Mouse (Mus musculus): ENCODE results near the gene Nudt19. TPM values are rescaled to one million over a fixed set of nuclear protein-coding genes. Genes with fewer than 3 reads are reported as not detected.
"Not testable (repeated sequence)": the region's sequence is repeated elsewhere in the genome, so short reads cannot be mapped to it uniquely, and the experiment has no call there.

Gene Nudt19
- total and polyA plus RNA-seq, 3 experiments, result 30.1 to 122 (median 85.6) TPM

- Histone ChIP-seq H3K9me3 (replicated peaks) (no peaks in the 10 kb centered on the region), H3K4me3 (ENCODE audit: low read depth, low read length) (peak overlapping the region; percentile 87), H3K27me3 (ENCODE audit: insufficient read depth, low read length) (no peaks in the 10 kb centered on the region), H3K36me3 (replicated peaks) (peaks cover 35% of the 10 kb centered on the region), H3K4me1 (ENCODE audit: insufficient read depth, low read depth, low read length) (peaks cover 64% of the 10 kb centered on the region)
- DNase-seq (ENCODE audit: low spot score) (peak; percentile 20), ATAC-seq (ENCODE audit: extremely low read depth, insufficient number of reproducible peaks, low FRiP score, poor library complexity, severe bottlenecking) (no peak)
- TF ChIP-seq GATA1 (IDR thresholded peaks at IDR 0.05; ENCODE audit: borderline replicate concordance, low read length), result no peak
- no peak for TF ChIP-seq POLR2AphosphoS5 (IDR thresholded peaks at IDR 0.05; ENCODE audit: insufficient replicate concordance, low read depth, low read length)
- TF ChIP-seq GATA2 (IDR thresholded peaks at IDR 0.05; ENCODE audit: borderline replicate concordance, low read depth, low read length), result no peak
- TF ChIP-seq TAL1 (conservative IDR thresholded peaks at IDR 0.05; ENCODE audit: low read depth, low read length), result no peak
- no peak for TF ChIP-seq CTCF (IDR thresholded peaks at IDR 0.05; ENCODE audit: low read depth, low read length)
These were observed 1.4 kb downstream of the Nudt19 start for GRCm38 (mm10) chr7:35554605-35555175.

- Histone ChIP-seq H3K27me3 (ENCODE audit: insufficient read depth, low read length) (no peaks in the 10 kb centered on the region), H3K4me3 (ENCODE audit: low read depth, low read length) (peak overlapping the region; percentile 87), H3K36me3 (replicated peaks) (peaks cover 42% of the 10 kb centered on the region), H3K9me3 (replicated peaks) (no peaks in the 10 kb centered on the region), H3K4me1 (ENCODE audit: insufficient read depth, low read depth, low read length) (peaks cover 57% of the 10 kb centered on the region)
- no peak for ATAC-seq (ENCODE audit: extremely low read depth, insufficient number of reproducible peaks, low FRiP score, poor library complexity, severe bottlenecking)
- no peak for TF ChIP-seq POLR2AphosphoS5 (IDR thresholded peaks at IDR 0.05; ENCODE audit: insufficient replicate concordance, low read depth, low read length)
- no peak for TF ChIP-seq GATA2 (IDR thresholded peaks at IDR 0.05; ENCODE audit: borderline replicate concordance, low read depth, low read length)
- no peak for TF ChIP-seq GATA1 (IDR thresholded peaks at IDR 0.05; ENCODE audit: borderline replicate concordance, low read length)
- no peak for TF ChIP-seq TAL1 (conservative IDR thresholded peaks at IDR 0.05; ENCODE audit: low read depth, low read length)
- TF ChIP-seq CTCF (IDR thresholded peaks at IDR 0.05; ENCODE audit: low read depth, low read length), result no peak
- no peak for DNase-seq (ENCODE audit: low spot score)
These were observed 2.1 kb downstream of the Nudt19 start for GRCm38 (mm10) chr7:35553751-35554604.

- no peaks in the 10 kb centered on the region for H3K9me3 ChIP-seq (replicated peaks)
- H3K4me3 ChIP-seq (ENCODE audit: low read depth, low read length), result no peak overlapping the region
- ATAC-seq (ENCODE audit: extremely low read depth, insufficient number of reproducible peaks, low FRiP score, poor library complexity, severe bottlenecking) (peak; percentile 85), DNase-seq (ENCODE audit: low spot score) (peak; percentile 43)
- peaks cover 56% of the 10 kb centered on the region for H3K36me3 ChIP-seq (replicated peaks)
- no peak for TF ChIP-seq POLR2AphosphoS5 (IDR thresholded peaks at IDR 0.05; ENCODE audit: insufficient replicate concordance, low read depth, low read length)
- peak; percentile 78 for TF ChIP-seq CTCF (IDR thresholded peaks at IDR 0.05; ENCODE audit: low read depth, low read length)
- no peaks in the 10 kb centered on the region for H3K27me3 ChIP-seq (ENCODE audit: insufficient read depth, low read length)
- H3K4me1 ChIP-seq (ENCODE audit: insufficient read depth, low read depth, low read length), result peaks cover 3% of the 10 kb centered on the region; the same call in 1 of the 2 replicates
These were observed 10.2 kb downstream of the Nudt19 start for GRCm38 (mm10) chr7:35545881-35546280.

GRCm38 (mm10) chr7:35537562-35537961 is 18.5 kb downstream of the Nudt19 start, which contains the start of gene Tdrd12:
Gene Tdrd12, minus strand, starts transcription at chr7:35537745.
- ATAC-seq (ENCODE audit: extremely low read depth, insufficient number of reproducible peaks, low FRiP score, poor library complexity, severe bottlenecking) (no peak), DNase-seq (ENCODE audit: low spot score) (no peak)
- Histone ChIP-seq H3K9me3 (replicated peaks) (no peaks in the 10 kb centered on the region), H3K4me3 (ENCODE audit: low read depth, low read length) (no peak within 1 kb of the TSS), H3K4me1 (ENCODE audit: insufficient read depth, low read depth, low read length) (0 out of 2 replicates have a peak, but pooled peaks cover 2% of the 10 kb centered on the region), H3K27me3 (ENCODE audit: insufficient read depth, low read length) (peaks cover 6% of the 10 kb centered on the region; the same call in 1 of the 2 replicates), H3K36me3 (replicated peaks) (no peaks in the 10 kb centered on the region)
- TF ChIP-seq POLR2AphosphoS5 (IDR thresholded peaks at IDR 0.05; ENCODE audit: insufficient replicate concordance, low read depth, low read length), result no peak
- 0 out of 2 replicates have a peak, but pooled peaks have one; percentile 18 for TF ChIP-seq CTCF (IDR thresholded peaks at IDR 0.05; ENCODE audit: low read depth, low read length)
- no peak for TF ChIP-seq GATA2 (IDR thresholded peaks at IDR 0.05; ENCODE audit: borderline replicate concordance, low read depth, low read length)
- TF ChIP-seq TAL1 (conservative IDR thresholded peaks at IDR 0.05; ENCODE audit: low read depth, low read length), result no peak
- no peak for TF ChIP-seq GATA1 (IDR thresholded peaks at IDR 0.05; ENCODE audit: borderline replicate concordance, low read length)

- no peak for TF ChIP-seq CTCF (IDR thresholded peaks at IDR 0.05; ENCODE audit: low read depth, low read length)
- no peak for TF ChIP-seq GATA2 (IDR thresholded peaks at IDR 0.05; ENCODE audit: borderline replicate concordance, low read depth, low read length)
- no peak for TF ChIP-seq POLR2AphosphoS5 (IDR thresholded peaks at IDR 0.05; ENCODE audit: insufficient replicate concordance, low read depth, low read length)
- TF ChIP-seq GATA1 (IDR thresholded peaks at IDR 0.05; ENCODE audit: borderline replicate concordance, low read length), result no peak
- TF ChIP-seq TAL1 (conservative IDR thresholded peaks at IDR 0.05; ENCODE audit: low read depth, low read length), result no peak
- 0 out of 2 replicates have a peak, but pooled peaks cover 2% of the 10 kb centered on the region for H3K4me1 ChIP-seq (ENCODE audit: insufficient read depth, low read depth, low read length)
- no peaks in the 10 kb centered on the region for H3K36me3 ChIP-seq (replicated peaks)
- H3K9me3 ChIP-seq (replicated peaks), result no peaks in the 10 kb centered on the region
- DNase-seq (ENCODE audit: low spot score) (no peak), ATAC-seq (ENCODE audit: extremely low read depth, insufficient number of reproducible peaks, low FRiP score, poor library complexity, severe bottlenecking) (no peak)
- H3K27me3 ChIP-seq (ENCODE audit: insufficient read depth, low read length), result peaks cover 10% of the 10 kb centered on the region; the same call in 1 of the 2 replicates
- H3K4me3 ChIP-seq (ENCODE audit: low read depth, low read length), result no peak overlapping the region
These were observed 20.2 kb downstream of the Nudt19 start for GRCm38 (mm10) chr7:35535750-35536512.

DNA sequence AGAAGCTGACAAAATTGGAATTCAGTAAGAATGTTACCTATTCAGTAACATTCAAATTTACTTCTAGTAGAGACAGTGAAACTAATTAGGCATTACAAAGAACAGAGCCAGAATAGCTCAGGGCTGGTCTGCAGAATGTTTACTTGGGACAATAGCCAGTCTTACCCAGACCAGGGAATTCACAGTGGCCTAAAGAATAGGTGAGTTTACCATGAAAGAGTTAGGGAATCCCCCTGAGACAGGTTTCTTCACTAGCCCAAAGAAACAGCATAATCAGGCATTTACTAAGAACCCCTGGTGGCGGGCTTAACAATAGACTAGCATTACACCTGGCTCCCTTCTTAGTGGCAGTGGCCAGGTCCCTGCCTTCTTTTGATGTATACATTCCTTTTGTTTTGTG is 25.6 kb downstream of the Nudt19 start:
- not testable (repeated sequence) for H3K4me1 ChIP-seq (ENCODE audit: insufficient read depth, low read depth, low read length); H3K36me3 ChIP-seq (replicated peaks); H3K9me3 ChIP-seq (replicated peaks); DNase-seq (ENCODE audit: low spot score); H3K4me3 ChIP-seq (ENCODE audit: low read depth, low read length); ATAC-seq (ENCODE audit: extremely low read depth, insufficient number of reproducible peaks, low FRiP score, poor library complexity, severe bottlenecking); H3K27me3 ChIP-seq (ENCODE audit: insufficient read depth, low read length)

Measured in G1E (cell line).